8 mouse cellular contexts compared by ENCODE assay signal in genomic region chr6:145445811-145446500, GRCm38 (mm10).
DNase-seq lines count a peak whose midpoint lies in the region.

No protein-coding gene starts in this region.

- peak; percentile 66 for DNase-seq in gastrocnemius, adult 18-20 months (ENCODE audit: low spot score)
- DNase-seq in gastrocnemius, postnatal 10 days: no peak
- DNase-seq in urinary bladder, postnatal 14 days (ENCODE audit: low spot score): peak; percentile 21
- DNase-seq in urinary bladder, adult 2 months (ENCODE audit: low spot score): no peak
- DNase-seq in heart, postnatal 25 days (ENCODE audit: low spot score): peak; percentile 40
- no peak for DNase-seq in thymus, postnatal 36 days
- DNase-seq in right cerebral cortex, postnatal 10 days (ENCODE audit: low spot score in 2 of 2): no peak
- DNase-seq in layer of hippocampus, postnatal 36 days: no peak

- intact Hi-C loops in heart, postnatal 25 days (cut with DNase I): no loop called here

Comparison
In these comparisons a context has a peak if more than half of its experiments do, and no peak if none do; other contexts are left out.
1. DNase-seq: peak in gastrocnemius, adult 18-20 months (single experiment), urinary bladder, postnatal 14 days (single experiment) and heart, postnatal 25 days (single experiment); none in gastrocnemius, postnatal 10 days (single experiment), urinary bladder, adult 2 months (single experiment), thymus, postnatal 36 days (0 of 2), right cerebral cortex, postnatal 10 days (0 of 2) and layer of hippocampus, postnatal 36 days (0 of 2).